Mouse (Mus musculus) liver, embryonic 15.5 days (tissue): ENCODE results near the gene Kif22. TPM values are rescaled to one million over a fixed set of nuclear protein-coding genes. Genes with fewer than 3 reads are reported as not detected.

Source experiments
- ATAC-seq: fragments of 200-750 bp; cut with Nextera tagmentation; 2 replicates; pipeline ENCODE4 v1.8.0; 2017; ENCODE audit warnings: moderate number of reproducible peaks, mild to moderate bottlenecking, moderate library complexity; ENCODE audit not compliant: insufficient read depth
- H3K27ac ChIP-seq: fragments of 300-500 bp; sonication (generic); replicated peaks from 2 replicates; pipeline ENCODE4 v1.5.1; 2015; ENCODE audit warnings: mild to moderate bottlenecking, inconsistent platforms
- H3K27me3 ChIP-seq: fragments of 300-500 bp; sonication (generic); 2 replicates; pipeline ENCODE4 v1.6.1; 2015; ENCODE audit warnings: mild to moderate bottlenecking, inconsistent platforms
- H3K36me3 ChIP-seq: fragments of 300-500 bp; sonication (generic); replicated peaks from 2 replicates; pipeline ENCODE4 v1.6.1; 2015; ENCODE audit warnings: moderate library complexity, mild to moderate bottlenecking, inconsistent platforms
- H3K4me1 ChIP-seq: fragments of 300-500 bp; sonication (generic); replicated peaks from 2 replicates; pipeline ENCODE4 v1.6.1; 2015; ENCODE audit warnings: inconsistent platforms
- H3K4me2 ChIP-seq: fragments of 300-500 bp; sonication (generic); 2 replicates; pipeline ENCODE4 v1.6.1; 2015; ENCODE audit warnings: moderate library complexity, mild to moderate bottlenecking, inconsistent platforms
- H3K4me3 ChIP-seq: fragments of 300-500 bp; sonication (generic); replicated peaks from 2 replicates; pipeline ENCODE4 v1.5.1; 2015; ENCODE audit warnings: mild to moderate bottlenecking, inconsistent platforms
- H3K9ac ChIP-seq: fragments of 300-500 bp; sonication (generic); 2 replicates; pipeline ENCODE4 v1.6.1; 2015; ENCODE audit warnings: moderate library complexity, mild to moderate bottlenecking, inconsistent platforms
- H3K9me3 ChIP-seq: fragments of 300-500 bp; sonication (generic); replicated peaks from 2 replicates; pipeline ENCODE4 v1.6.1; 2016; ENCODE audit warnings: inconsistent platforms
- WGBS: fragments of 180-500 bp; shearing (Covaris S2); methylation state at CpG from one replicate; pipeline ENCODE4 v1.1.7; 2015; ENCODE audit warnings: mixed read lengths; ENCODE audit not compliant: insufficient replicate concordance; 5-methylcytosine and 5-hydroxymethylcytosine counted together
- polyA plus RNA-seq: library from polyadenylated mRNA; unstranded; fragments of >200 nt; fragmentation: Nextera tagmentation; extraction: Ambion mirVana; gene quantifications from 2 replicates; pipeline ENCODE4 v1.2.1, GENCODE M21; 2015

Kif22 gene
- polyA plus RNA-seq, 1 experiment from 2014 or later: 108 TPM

DNA sequence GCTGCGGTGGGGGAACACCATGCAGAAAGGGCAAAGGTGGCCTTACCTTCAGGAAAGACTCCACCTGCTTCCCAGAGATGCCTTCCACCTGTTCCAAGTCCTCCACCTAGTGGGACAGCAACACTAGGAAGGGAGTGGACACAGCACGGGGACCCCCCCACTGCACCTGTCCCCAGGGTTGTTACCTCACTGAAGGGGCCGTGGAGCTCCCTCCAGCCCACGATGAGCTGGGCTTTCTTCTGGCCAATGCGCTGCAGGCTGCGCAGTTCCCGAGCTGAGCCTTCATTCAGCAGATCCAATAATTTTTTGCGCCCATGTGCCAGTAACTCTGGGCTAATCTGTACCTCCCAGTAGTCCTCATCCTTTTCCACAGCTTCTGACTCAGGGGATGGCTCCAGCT is 14.4 kb downstream of the Kif22 start:
- no peak for ATAC-seq
- Histone ChIP-seq H3K27me3 (no peaks in the 10 kb centered on the region), H3K9me3 (no peaks in the 10 kb centered on the region), H3K36me3 (peaks cover 79% of the 10 kb centered on the region), H3K4me2 (peak overlapping the region; percentile 98), H3K4me3 (peak overlapping the region; percentile 98), H3K4me1 (peaks cover 66% of the 10 kb centered on the region), H3K9ac (peak overlapping the region; percentile 99), H3K27ac (peak overlapping the region; percentile 97)
- WGBS: 55% methylated on average over 8 of the region's 8 CpGs

DNA sequence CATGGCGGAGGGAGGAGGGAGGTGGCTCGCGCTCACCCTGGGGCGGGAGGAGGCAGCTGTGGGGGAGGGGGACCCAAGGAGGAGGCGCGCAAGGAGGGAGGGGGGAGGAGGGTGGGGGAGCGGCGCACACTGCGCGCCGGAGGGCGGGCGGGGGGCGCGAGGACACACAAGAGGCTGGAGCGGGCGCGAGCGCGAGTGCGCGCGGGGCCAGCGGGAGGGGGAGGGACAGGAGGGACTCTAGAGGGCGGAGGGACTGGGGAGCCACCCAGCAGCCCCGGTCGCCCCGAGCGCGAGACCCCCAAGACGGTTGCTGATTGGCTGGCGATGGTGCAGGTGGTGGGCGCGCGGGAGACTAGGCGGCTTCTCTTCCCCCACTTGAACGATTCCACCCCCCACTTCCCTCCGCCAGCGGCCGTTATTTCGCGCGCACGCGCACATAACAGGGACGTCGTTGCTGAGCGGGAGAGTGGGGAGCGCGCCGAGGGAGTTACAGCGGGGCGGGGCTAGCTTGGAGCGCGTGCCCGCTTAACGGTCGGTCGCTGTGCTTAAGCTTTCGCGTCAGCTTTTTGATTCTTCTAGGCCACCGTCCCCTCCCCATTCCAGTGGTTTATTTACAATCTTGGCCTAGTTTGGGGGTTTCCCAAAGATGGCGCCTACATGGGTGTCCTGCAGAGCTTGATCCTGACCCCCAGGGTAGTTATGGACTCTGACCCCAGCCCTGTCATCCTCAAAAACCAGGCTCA is 15.1 kb downstream of the Kif22 start, which contains the start of gene Maz:
Gene Maz, minus strand, starts transcription at position 54 of the 743 bp plus-strand sequence.
- Histone ChIP-seq H3K4me1 (peaks cover 73% of the 10 kb centered on the region), H3K9me3 (no peaks in the 10 kb centered on the region), H3K9ac (peak within 1 kb of the TSS; percentile 99), H3K4me2 (peak within 1 kb of the TSS; percentile 98), H3K4me3 (peak within 1 kb of the TSS; percentile 98), H3K27ac (peak within 1 kb of the TSS; percentile 97), H3K36me3 (peaks cover 79% of the 10 kb centered on the region), H3K27me3 (no peaks in the 10 kb centered on the region)
- under 1% methylated on average over 54 of the region's 63 CpGs for WGBS
- ATAC-seq: peak; percentile 81

DNA sequence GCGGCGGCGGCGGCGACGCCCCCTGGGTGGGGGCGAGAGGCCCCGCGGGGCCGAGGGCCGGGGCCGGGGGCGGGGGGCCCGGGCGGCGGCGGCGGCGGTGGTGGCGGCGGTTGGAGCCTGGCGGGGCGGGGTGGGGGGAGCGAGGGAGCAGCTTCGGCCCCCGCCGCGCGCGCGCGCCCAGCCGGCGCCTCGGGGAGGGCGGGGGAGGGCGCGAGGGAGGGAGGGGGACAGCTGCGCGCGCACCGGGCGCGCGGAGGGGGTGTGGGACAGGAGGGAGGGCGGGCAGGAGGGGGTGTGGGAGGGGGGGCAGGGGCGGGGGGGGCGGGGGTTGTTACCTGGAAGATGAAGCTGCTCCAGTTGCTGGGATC is 15.7 kb downstream of the Kif22 start:
- peaks cover 78% of the 10 kb centered on the region for H3K36me3 ChIP-seq
- 4% methylated on average over 31 of the region's 48 CpGs for WGBS
- peak overlapping the region; percentile 98 for H3K4me3 ChIP-seq
- H3K27ac ChIP-seq: peak overlapping the region; percentile 97
- ATAC-seq: peak; percentile 45
- peaks cover 77% of the 10 kb centered on the region for H3K4me1 ChIP-seq
- H3K9ac ChIP-seq: peak overlapping the region; percentile 99
- H3K9me3 ChIP-seq: no peaks in the 10 kb centered on the region
- H3K27me3 ChIP-seq: no peaks in the 10 kb centered on the region
- H3K4me2 ChIP-seq: peak overlapping the region; percentile 98

DNA sequence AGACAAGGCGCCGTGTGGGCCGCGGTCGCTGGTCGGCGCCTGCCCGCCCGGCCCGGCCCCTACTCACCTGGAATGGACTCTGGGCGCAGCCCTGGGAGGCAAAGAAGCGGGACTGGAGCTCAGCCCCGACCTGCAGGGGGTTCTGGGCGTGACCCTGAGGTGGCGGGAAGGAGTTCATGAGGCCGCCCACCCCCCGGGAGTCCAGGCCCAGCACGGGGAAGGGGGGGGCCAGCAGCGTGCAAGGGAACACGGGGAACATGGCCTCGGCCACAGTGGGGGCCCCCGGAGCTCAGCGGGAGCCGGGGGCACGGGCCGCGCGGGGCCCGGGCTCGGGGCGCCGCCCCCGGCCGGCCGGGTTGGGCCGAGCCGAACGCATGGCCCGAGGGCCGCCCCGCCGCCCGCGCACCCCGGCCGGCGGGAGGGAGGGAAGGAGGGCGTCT is 16.1 kb downstream of the Kif22 start:
- peak; percentile 36 for ATAC-seq
- peaks cover 77% of the 10 kb centered on the region for H3K4me1 ChIP-seq

DNA sequence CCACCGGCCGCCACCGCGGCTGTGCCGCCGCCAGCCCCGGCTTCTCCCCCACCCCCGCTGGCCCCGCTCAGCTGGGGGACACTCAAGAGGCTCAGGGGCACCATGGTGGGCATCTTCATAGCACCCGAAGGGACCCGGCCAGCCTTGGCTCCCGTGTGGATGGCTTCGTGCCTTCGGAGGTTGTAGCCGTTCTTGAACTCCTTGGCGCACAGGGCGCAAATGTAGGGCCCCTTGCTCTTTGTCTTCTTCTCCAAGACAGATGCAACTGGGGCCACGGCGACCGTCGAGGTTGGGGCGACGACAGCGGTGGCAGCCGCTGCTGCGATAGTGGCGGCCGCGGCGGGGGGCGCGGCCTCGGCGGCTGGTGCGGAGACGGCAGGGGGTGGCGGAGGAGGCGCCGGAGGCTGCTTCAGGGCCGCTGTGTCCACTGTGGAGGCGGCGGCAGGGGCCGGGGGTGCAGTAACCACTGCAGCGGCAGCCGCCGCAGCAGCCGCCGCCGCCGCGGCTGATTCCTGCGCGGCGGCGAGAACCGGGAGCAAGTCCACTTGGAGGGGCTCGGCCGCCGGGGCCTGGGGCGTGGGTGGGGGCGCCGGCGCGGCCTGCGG is 16.6 kb downstream of the Kif22 start:
- peaks cover 77% of the 10 kb centered on the region for H3K4me1 ChIP-seq

More for the DNA sequence above, 16.1 kb downstream of the Kif22 start:
- H3K9ac ChIP-seq: peak overlapping the region; percentile 99
- H3K36me3 ChIP-seq: peaks cover 74% of the 10 kb centered on the region
- H3K9me3 ChIP-seq: no peaks in the 10 kb centered on the region
- peak overlapping the region; percentile 98 for H3K4me3 ChIP-seq
- peak overlapping the region; percentile 97 for H3K27ac ChIP-seq
- peak overlapping the region; percentile 98 for H3K4me2 ChIP-seq
- WGBS: under 1% methylated on average over 46 of the region's 48 CpGs
- no peaks in the 10 kb centered on the region for H3K27me3 ChIP-seq

DNA sequence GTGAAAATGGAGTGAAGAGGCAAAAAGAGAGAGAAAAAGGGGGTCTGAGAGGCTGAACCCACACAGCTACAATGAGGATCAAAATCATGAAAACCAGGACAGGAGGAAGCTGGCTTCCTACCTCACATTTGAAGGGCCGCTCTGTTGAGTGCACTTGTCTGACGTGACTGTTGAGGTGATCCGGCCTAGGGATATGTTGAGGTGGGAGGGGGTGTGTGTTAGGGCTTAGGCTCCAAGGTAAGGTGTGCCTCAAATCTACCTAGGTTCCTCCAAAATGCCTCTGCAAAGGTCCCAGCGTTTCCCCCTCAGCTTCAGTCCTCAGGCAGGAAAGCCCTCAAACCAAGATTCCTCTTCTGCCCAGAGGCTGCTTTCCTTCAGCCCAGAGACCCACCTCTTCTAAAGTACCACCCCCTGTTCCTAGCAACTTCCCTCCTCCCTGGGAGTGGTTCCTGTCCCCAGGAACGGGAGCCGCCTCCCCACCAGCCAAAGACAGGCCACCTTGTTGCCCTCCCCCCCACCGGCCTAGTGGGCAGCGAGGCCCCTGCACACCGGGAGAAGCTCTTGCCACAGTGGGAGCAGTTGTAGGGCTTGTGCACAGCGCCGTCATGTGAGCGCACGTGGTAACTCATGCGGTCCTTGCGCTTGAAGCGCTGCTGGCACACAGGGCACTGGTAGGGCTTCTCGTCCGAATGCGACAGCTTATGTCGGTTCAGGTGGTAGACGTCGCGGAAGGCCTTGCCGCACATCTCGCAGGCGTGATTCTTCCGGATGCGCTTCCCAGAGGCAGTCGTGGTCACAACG is 17.3 kb downstream of the Kif22 start:
- Histone ChIP-seq H3K4me3 (peak overlapping the region; percentile 98), H3K9me3 (no peaks in the 10 kb centered on the region), H3K27me3 (no peaks in the 10 kb centered on the region), H3K4me1 (peaks cover 73% of the 10 kb centered on the region), H3K4me2 (peak overlapping the region; percentile 98), H3K27ac (peak overlapping the region; percentile 97), H3K9ac (peak overlapping the region; percentile 99), H3K36me3 (peaks cover 62% of the 10 kb centered on the region)
- under 1% methylated on average over 30 of the region's 30 CpGs for WGBS
- ATAC-seq: peak; percentile 16

More for the DNA sequence above, 16.6 kb downstream of the Kif22 start:
- Histone ChIP-seq H3K9ac (peak overlapping the region; percentile 99), H3K36me3 (peaks cover 69% of the 10 kb centered on the region), H3K9me3 (no peaks in the 10 kb centered on the region), H3K27me3 (no peaks in the 10 kb centered on the region), H3K27ac (peak overlapping the region; percentile 97), H3K4me2 (peak overlapping the region; percentile 98), H3K4me3 (peak overlapping the region; percentile 98)
- ATAC-seq: no peak
- under 1% methylated on average over 62 of the region's 65 CpGs for WGBS

DNA sequence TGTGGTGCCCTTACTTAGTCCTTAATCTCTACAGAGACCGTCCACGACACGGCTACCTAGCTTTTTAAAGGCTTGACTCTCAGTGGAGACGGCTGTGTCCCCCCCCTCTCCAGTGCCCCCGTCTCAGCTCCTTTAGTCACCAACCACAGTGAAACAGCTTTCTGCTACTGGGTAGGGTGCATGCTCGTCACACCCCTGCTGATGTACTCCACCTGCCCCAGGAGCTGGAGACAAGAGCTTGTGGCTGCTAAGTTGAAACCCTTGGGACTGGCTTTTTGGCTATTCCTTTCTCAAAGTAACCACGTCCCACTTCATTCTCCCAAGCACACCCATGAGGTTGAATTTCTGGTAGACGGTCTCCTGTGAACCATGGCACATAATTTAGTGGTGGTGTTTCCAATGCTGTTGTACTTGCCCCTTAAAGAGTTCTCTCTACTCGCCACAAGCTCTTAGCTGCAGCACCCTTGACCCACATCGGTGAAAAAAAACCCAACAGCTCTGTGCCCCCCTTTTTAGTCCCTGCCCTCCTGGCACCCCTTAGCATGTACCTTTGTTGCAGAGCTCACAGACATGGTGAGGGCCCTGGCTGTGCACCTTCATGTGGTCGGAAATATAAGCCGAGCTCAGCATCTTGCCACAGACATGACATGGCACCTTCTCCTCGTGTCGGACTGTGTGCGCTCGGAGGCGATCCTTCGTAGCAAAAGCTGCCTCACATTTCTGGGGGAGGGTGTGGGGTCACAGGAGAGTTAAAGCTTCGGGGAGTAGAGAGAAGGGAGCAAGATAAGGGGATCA is 18.2 kb downstream of the Kif22 start:
- H3K27ac ChIP-seq: peak overlapping the region; percentile 97
- H3K4me2 ChIP-seq: peak overlapping the region; percentile 98
- H3K36me3 ChIP-seq: peaks cover 53% of the 10 kb centered on the region
- 17% methylated on average over 19 of the region's 19 CpGs for WGBS
- peak overlapping the region; percentile 98 for H3K4me3 ChIP-seq
- no peaks in the 10 kb centered on the region for H3K27me3 ChIP-seq
- H3K9ac ChIP-seq: peak overlapping the region; percentile 99
- H3K9me3 ChIP-seq: no peaks in the 10 kb centered on the region
- no peak for ATAC-seq
- peaks cover 69% of the 10 kb centered on the region for H3K4me1 ChIP-seq

DNA sequence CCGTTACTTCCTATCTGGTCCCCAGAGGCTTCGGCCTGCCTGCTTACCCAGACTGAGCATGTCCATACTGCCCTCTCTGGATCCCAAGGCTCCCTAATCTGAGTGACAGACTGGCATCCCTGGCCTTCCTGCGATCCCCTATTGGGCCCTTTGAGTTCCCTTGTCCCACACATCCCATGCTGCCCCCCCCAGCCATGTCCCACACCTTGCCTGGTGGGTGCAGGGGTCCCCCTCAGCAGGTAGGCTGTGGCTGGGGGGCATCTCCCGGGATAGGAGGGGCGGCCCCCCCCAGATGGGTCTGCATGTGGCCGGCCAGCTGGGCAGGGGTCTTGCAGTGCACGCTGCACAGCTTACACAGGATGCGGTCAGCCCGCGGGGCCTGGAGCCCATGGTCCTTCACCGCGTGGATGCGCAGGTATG is 19.0 kb downstream of the Kif22 start:
- H3K36me3 ChIP-seq: peaks cover 45% of the 10 kb centered on the region
- peak overlapping the region; percentile 99 for H3K9ac ChIP-seq
- ATAC-seq: no peak
- no peaks in the 10 kb centered on the region for H3K27me3 ChIP-seq
- peak overlapping the region; percentile 97; the same call in 1 of the 2 replicates for H3K27ac ChIP-seq
- no peaks in the 10 kb centered on the region for H3K9me3 ChIP-seq
- peaks cover 66% of the 10 kb centered on the region for H3K4me1 ChIP-seq
- WGBS: 79% methylated on average over 13 of the region's 13 CpGs
- peak overlapping the region; percentile 98 for H3K4me2 ChIP-seq
- H3K4me3 ChIP-seq: peak overlapping the region; percentile 98

DNA sequence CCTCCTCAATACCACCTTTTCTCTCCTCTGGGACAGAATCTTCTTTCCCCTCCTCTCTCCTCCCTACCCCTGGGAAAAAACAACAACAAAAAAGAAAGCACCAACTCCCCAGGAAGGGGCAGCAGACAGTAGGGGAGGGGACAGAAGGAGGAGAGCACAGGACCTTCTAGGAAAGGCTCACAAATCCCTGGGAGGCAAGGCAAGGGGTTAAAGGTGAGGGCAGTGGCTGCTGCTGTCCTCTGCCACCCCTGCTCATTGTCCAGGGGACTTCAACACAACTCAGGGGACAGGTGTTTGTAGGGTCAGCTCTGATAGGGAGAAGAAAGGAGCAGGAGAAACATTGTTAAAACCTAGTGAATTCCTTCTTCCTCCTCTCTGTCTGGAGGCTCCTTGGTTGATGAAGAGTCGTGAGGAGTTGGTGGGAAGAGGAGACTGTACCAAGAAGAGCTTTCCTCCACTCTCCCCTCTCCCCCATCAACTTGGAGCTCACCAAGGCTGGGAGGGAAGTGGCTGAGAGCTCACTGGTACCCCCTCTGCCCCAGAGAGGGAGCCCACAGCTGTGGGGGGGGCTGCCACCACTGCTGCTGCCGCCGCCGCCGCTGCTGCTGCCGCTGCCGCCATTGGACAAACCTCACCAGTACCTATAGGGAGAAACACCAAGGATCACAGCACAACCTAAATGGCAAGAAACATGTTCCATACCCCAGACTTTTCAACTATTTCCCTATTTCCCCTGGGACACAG is 19.6 kb downstream of the Kif22 start:
- WGBS: 81% methylated on average over 7 of the region's 7 CpGs
- Histone ChIP-seq H3K4me3 (peak overlapping the region; percentile 98), H3K27me3 (no peaks in the 10 kb centered on the region), H3K4me2 (peak overlapping the region; percentile 98), H3K27ac (peak overlapping the region; percentile 55; the same call in 1 of the 2 replicates), H3K36me3 (peaks cover 39% of the 10 kb centered on the region), H3K9me3 (no peaks in the 10 kb centered on the region), H3K4me1 (peaks cover 66% of the 10 kb centered on the region), H3K9ac (peak overlapping the region; percentile 99; the same call in 1 of the 2 replicates)
- no peak for ATAC-seq
